Mouse (Mus musculus) heart, adult 2 months (tissue): ENCODE measurements around the gene Scrn3. TPM values are rescaled to one million over a fixed set of nuclear protein-coding genes. Genes with fewer than 3 reads are reported as not detected.

Experiments
- DNase-seq, 2 experiments: peaks; one replicate each; pipeline ENCODE4 v3.0.0; 2021
- H3K27ac ChIP-seq: fragments of 200-600 bp; 2 replicates; pipeline ENCODE4 v1.8.1; 2022
- H3K27me3 ChIP-seq: fragments of 200-500 bp; 2 replicates; pipeline ENCODE4 v1.6.1; 2012; ENCODE audit warnings: mild to moderate bottlenecking, low read length, inconsistent platforms, mixed read lengths; ENCODE audit not compliant: control insufficient read depth, insufficient read depth
- H3K36me3 ChIP-seq: fragments of 200-500 bp; 2 replicates; pipeline ENCODE4 v1.6.1; 2012; ENCODE audit warnings: low read length, inconsistent platforms; ENCODE audit not compliant: control insufficient read depth, insufficient read depth
- H3K4me1 ChIP-seq: fragments of 200-500 bp; 2 replicates; pipeline ENCODE4 v1.6.1; 2011; ENCODE audit warnings: low read length; ENCODE audit not compliant: control insufficient read depth, insufficient read depth
- H3K4me3 ChIP-seq: fragments of 200-600 bp; 2 replicates; pipeline ENCODE4 v1.8.1; 2022
- H3K79me2 ChIP-seq: fragments of 200-500 bp; replicated peaks from 2 replicates; pipeline ENCODE4 v1.6.1; 2012; ENCODE audit warnings: mild to moderate bottlenecking, inconsistent platforms, low read length, moderate library complexity, mixed read lengths; ENCODE audit not compliant: control insufficient read depth, insufficient read depth
- H3K9ac ChIP-seq: fragments of 200-500 bp; 2 replicates; pipeline ENCODE4 v1.6.1; 2012; ENCODE audit warnings: low read depth, mild to moderate bottlenecking, control low read depth, inconsistent platforms, low read length, mixed read lengths
- CTCF ChIP-seq: fragments of 200-600 bp; IDR thresholded peaks from 2 replicates; pipeline ENCODE4 v1.8.1; 2022; ENCODE audit warnings: antibody characterized with exemption, mild to moderate bottlenecking, moderate library complexity
- EP300 ChIP-seq: fragments of 200-500 bp; IDR thresholded peaks from 2 replicates; pipeline ENCODE4 v1.6.1; 2011; ENCODE audit warnings: low read depth, low read length, control low read depth; ENCODE audit not compliant: insufficient read depth
- POLR2A ChIP-seq: fragments of 200-500 bp; IDR thresholded peaks from 2 replicates; pipeline ENCODE4 v1.6.1; 2011; ENCODE audit warnings: mild to moderate bottlenecking, low read depth, low read length, control low read depth; ENCODE audit not compliant: insufficient read depth
- WGBS: fragments of 180-500 bp; shearing (Covaris S2); methylation state at CpG from one replicate; pipeline ENCODE4 v1.1.7; 2018; 5-methylcytosine and 5-hydroxymethylcytosine counted together
- intact Hi-C: fragments of 180-260 bp; cut with DNase I; formaldehyde crosslinking; loops from one replicate; pipeline ENCODE4 v1.15.1; 2025
- polyA plus RNA-seq: library from polyadenylated mRNA; depleted of rRNA; stranded (reverse); fragments of >200 nt; gene quantifications from 2 replicates; pipeline ENCODE4 v1.2.3, GENCODE M21; 2012
- total RNA-seq, 2 experiments: library from RNA; stranded (reverse); gene quantifications; 2 replicates each; pipeline ENCODE4 v1.2.3; 2021

The Scrn3 gene
- total and polyA plus RNA-seq, 3 experiments: 11.4 to 27.8 (median 24.0) TPM

DNA sequence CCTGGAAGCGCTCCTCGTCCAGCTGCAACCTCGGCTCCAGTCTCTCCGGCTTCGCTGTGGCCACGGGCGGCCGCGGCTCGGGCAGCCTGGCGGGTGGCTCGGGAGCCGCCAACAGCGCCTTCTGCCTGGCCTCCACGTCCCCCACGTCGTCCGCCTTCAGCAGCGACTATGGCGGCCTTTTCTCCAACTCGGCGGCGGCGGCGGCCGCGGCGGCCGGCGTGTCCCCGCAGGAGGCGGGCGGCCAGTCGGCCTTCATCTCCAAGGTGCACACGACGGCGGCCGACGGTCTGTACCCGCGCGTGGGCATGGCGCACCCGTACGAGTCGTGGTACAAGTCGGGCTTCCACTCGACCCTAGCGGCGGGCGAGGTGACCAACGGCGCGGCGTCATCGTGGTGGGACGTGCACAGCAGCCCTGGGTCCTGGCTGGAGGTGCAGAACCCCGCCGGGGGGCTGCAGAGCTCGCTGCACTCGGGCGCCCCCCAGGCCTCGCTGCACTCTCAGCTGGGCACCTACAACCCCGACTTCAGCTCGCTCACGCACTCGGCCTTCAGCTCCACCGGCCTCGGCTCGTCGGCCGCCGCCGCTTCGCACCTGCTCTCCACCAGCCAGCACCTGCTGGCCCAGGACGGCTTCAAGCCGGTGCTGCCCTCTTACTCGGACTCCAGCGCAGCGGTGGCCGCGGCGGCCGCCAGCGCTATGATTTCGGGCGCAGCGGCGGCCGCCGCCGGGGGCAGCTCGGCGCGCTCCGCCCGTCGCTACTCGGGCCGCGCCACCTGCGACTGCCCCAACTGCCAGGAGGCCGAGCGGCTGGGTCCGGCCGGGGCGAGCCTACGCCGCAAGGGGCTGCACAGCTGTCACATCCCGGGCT, 38.9 kb upstream of the Scrn3 start:
- intact Hi-C loops: loop anchor here (10.0 kb wide), 2 partner anchors 299 to 1421 kb away; partner anchors contain the start of genes Hoxd10 and Hoxd9
- 1% methylated on average over 104 of the region's 110 CpGs for WGBS
- no peak overlapping the region for H3K27ac ChIP-seq
- no peaks in the 10 kb centered on the region for H3K79me2 ChIP-seq
- DNase-seq: peak in 1 of 2 experiments; percentile 60
- no peaks in the 10 kb centered on the region; the same call in 1 of the 2 replicates for H3K4me1 ChIP-seq
- no peaks in the 10 kb centered on the region; the same call in 1 of the 2 replicates for H3K36me3 ChIP-seq
- peaks cover 49% of the 10 kb centered on the region for H3K27me3 ChIP-seq
- TF ChIP-seq CTCF (no peak), POLR2A (no peak), EP300 (no peak)
- H3K4me3 ChIP-seq: peak overlapping the region; percentile 25
- H3K9ac ChIP-seq: peak overlapping the region; percentile 13; the same call in 1 of the 2 replicates

DNA sequence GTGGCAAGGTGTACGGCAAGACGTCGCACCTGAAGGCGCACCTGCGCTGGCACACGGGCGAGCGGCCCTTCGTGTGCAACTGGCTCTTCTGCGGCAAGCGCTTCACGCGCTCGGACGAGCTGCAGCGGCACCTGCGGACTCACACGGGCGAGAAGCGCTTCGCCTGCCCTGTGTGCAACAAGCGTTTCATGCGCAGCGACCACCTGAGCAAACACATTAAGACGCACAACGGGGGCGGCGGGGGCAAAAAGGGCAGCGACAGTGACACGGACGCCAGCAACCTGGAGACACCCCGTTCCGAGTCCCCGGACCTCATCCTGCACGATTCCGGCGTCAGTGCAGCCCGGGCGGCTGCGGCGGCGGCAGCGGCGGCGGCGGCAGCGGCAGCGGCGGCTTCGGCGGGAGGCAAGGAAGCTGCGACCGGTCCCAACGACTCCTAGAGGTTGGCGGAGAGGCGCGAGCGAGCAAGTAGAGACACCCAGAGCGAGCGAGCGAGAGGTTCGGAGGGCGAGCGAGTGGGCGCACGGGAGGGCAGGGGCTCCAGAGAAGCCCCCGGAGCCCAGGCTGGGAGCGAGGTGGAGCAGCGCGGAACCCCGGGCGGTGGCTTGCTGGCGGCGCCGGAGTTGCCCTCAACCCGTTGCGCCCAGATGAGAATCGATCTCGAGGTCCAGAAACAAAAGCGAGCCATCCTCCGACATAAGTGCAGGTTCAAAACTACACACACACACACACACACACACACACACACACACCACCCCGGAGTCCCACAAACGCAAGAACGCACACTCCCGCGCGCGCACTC, 38.1 kb upstream of the Scrn3 start:
- DNase-seq: peak; percentile 62 to 78
- intact Hi-C loops: loop anchor here (10.0 kb wide), 2 partner anchors 300 to 1420 kb away; partner anchors contain the start of genes Hoxd10 and Hoxd9
- Histone ChIP-seq H3K27me3 (peaks cover 54% of the 10 kb centered on the region), H3K27ac (no peak overlapping the region), H3K9ac (peak overlapping the region; percentile 42; the same call in 1 of the 2 replicates), H3K79me2 (no peaks in the 10 kb centered on the region), H3K36me3 (no peaks in the 10 kb centered on the region; the same call in 1 of the 2 replicates), H3K4me3 (peak overlapping the region; percentile 18), H3K4me1 (peaks cover 2% of the 10 kb centered on the region; the same call in 1 of the 2 replicates)
- TF ChIP-seq EP300 (no peak), CTCF (no peak), POLR2A (no peak)
- 2% methylated on average over 88 of the region's 88 CpGs for WGBS

DNA sequence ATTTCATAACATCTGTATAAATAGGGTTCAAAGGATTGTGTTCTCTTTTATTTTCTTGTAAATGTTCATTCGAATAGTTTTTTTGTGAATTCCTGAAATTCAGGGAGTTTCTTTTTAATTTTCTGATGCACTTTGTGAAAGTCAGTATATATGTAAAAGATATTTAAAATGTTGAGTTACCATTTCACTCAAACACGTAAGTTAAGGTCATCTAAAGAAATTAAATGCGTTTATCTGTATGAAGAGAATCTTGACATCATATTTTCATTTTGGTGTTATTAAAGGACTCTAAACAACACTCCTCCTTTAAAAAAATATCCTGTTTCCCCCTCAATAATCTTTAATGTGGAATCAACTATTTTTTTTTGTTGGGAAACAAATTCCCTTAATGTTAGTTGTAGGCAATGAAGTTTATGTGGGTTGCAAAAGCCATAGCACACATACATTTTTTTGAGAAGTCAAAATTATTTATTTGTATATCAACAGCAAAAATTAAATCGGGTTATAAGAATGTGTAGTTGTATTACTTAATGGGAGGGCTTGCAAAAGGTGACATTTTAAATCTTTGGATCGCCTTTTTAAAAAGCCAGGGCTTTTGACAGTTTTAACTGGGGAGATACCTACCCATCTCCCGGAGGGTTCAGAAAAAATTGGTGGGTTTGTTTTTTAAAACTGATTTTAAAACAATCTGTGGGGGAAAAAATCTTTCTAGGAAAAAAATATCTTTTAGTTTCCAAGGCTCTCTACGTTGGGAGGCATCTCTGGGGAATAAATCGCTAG, 37.0 kb upstream of the Scrn3 start:
- Histone ChIP-seq H3K4me1 (peaks cover 2% of the 10 kb centered on the region; the same call in 1 of the 2 replicates), H3K27me3 (peaks cover 53% of the 10 kb centered on the region), H3K9ac (no peak overlapping the region), H3K4me3 (no peak overlapping the region), H3K79me2 (no peaks in the 10 kb centered on the region), H3K36me3 (no peaks in the 10 kb centered on the region; the same call in 1 of the 2 replicates), H3K27ac (no peak overlapping the region)
- intact Hi-C loops: loop anchor here (5.0 to 10.0 kb wide), 4 partner anchors 112 to 1728 kb away; partner anchors contain the start of genes Dlx2, Gpr155, Hoxd10 and Hoxd9
- DNase-seq: no peak
- TF ChIP-seq EP300 (no peak), POLR2A (no peak), CTCF (no peak)
- WGBS: 20% methylated on average over 8 of the region's 8 CpGs

DNA sequence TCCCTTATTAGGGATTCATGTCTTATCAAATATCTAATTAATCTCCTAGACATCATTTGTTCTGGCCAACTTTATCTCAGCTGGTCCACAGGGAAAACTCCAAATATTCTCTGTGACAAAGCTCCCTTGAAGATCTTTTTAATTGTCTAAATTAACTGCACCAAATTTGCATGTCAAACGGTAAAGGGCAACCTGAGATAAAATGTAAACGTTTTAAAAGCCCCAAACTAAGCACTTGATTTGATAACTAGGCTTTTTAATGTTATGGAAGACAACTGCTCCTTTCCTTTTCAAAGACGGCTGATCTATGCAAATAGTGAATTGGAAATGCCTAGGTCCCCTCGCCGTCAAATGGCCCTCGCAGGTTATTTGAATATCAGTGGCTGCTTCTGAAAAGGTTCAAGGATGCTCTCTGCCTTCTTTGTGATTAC, 36.2 kb upstream of the Scrn3 start:
- Histone ChIP-seq H3K4me3 (no peak overlapping the region), H3K27ac (no peak overlapping the region), H3K4me1 (peaks cover 2% of the 10 kb centered on the region; the same call in 1 of the 2 replicates), H3K79me2 (no peaks in the 10 kb centered on the region), H3K9ac (no peak overlapping the region), H3K27me3 (peaks cover 54% of the 10 kb centered on the region), H3K36me3 (no peaks in the 10 kb centered on the region; the same call in 1 of the 2 replicates)
- no peak for TF ChIP-seq CTCF
- no peak for TF ChIP-seq POLR2A
- TF ChIP-seq EP300: no peak
- WGBS: 9% methylated on average over 6 of the region's 6 CpGs
- intact Hi-C loops: loop anchor here (5.0 to 10.0 kb wide), 4 partner anchors 111 to 1729 kb away; partner anchors contain the start of genes Dlx2, Gpr155, Hoxd10 and Hoxd9
- no peak for DNase-seq

DNA sequence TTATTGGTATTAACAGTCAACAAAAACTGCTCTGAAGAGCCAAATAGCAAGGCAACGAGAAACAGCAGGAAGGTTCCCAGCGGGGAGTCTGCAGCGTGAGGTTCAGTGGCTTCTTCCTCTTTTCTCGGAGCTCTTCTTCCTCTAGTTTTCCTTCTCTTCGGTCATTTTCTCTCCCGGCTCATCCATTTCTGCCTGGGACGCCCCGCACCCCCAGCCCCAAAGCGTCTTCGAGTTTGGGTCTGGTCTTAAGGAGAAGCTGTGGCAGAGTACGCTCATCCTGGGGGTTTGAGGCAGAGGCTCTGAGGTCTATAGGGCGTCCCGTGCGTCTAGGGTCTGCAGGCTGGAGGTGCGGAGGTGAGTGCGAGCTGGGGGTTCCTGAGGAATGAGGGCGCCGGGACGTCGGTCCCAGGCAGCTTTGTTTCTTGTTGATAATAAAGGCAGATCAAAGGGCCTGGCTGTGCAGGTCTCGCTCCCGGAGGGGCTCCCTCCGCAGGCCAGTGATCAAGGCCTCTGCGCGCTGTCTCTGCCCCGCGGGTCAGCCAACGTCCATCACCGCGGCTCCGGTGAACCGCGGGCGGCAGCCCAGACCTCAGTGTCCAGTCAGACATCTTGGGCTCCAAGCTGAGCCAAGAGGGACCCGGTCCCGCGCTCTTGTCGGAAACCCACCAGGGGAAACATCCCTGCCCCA, 35.2 kb upstream of the Scrn3 start:
- TF ChIP-seq CTCF (no peak), POLR2A (no peak), EP300 (no peak)
- Histone ChIP-seq H3K9ac (no peak overlapping the region), H3K36me3 (no peaks in the 10 kb centered on the region), H3K27ac (no peak overlapping the region), H3K27me3 (peaks cover 47% of the 10 kb centered on the region), H3K4me1 (peaks cover 2% of the 10 kb centered on the region; the same call in 1 of the 2 replicates), H3K4me3 (no peak overlapping the region), H3K79me2 (no peaks in the 10 kb centered on the region)
- intact Hi-C loops: loop anchor here (5.0 to 10.0 kb wide), 4 partner anchors 110 to 1730 kb away; partner anchors contain the start of genes Dlx2, Gpr155, Hoxd10 and Hoxd9
- peak in 1 of 2 experiments; percentile 50 for DNase-seq
- WGBS: 9% methylated on average over 38 of the region's 38 CpGs
